Mouse (Mus musculus) kidney, adult 2 months (tissue): ENCODE data around the gene Tas2r120.

ENCODE experiments used
- CTCF ChIP-seq: fragments of 200-500 bp; conservative IDR thresholded peaks from 2 replicates; pipeline ENCODE4 v1.5.1; 2011; ENCODE audit warnings: low read depth, mild to moderate bottlenecking, control low read depth, low read length, moderate library complexity, mixed read lengths; ENCODE audit not compliant: insufficient read depth, insufficient read length
- POLR2A ChIP-seq: fragments of 200-500 bp; IDR thresholded peaks from one replicate; pipeline ENCODE4 v1.6.1; 2011; ENCODE audit warnings: low read depth, low read length, control low read depth

DNA sequence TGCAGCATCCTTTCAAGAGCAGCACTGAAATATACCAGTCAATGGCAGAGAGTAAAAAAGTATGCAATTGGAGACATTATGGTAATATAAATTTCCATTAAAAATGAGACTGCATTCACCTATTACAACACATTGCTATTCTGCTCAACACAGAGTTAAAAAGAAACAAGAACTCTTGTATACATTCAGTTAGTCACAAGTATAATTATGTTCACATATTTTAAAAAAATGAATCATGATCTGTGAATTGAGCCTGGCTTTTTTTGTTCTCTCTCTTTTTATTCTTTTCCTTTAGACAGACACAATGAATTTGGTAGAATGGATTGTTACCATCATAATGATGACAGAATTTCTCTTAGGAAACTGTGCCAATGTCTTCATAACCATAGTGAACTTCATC, at the start of gene Tas2r120:
- TF ChIP-seq CTCF = no peak
- no peak for TF ChIP-seq POLR2A
